Mouse (Mus musculus): Measurements from ENCODE around the gene Gpc3.
"Not testable (repeated sequence)": the region's sequence is repeated elsewhere in the genome, so short reads cannot be mapped to it uniquely, and the experiment has no call there.

Gpc3 gene

DNA sequence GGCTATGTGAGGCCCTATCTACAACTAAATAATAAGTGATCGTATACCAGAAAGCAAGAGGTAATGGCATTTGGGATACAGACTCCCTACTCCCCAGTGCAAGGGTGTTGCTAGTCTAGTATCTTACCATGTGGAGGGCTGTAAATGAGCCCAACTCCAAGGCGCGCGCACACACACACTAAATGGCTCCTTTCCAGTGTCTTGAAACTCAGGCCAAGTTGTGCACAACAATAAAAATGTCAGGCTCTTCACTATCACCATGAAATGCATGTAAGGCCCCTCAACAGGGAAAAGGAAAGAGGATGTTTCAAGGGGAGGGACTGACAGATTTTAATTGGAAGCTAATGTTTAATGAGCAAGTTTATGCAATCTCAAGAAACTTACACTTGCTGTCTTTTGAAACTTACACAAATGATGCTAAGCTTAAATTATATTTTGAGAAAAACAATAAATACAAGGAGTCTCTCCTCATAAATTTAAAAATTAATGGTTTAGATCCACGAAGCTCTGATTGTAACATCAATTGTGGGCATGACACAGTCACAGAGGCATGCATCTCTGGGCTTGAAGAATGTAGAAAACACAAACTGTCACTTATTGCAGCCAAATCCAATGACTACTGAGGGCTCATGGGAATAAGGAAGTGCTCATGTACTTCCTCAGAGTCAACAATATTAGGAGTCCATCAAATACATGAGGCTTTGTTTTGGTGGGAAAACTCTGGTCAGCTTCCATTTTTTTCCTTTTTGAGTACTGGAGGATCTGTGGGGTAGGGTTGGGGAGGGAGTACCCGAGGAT lies 332.4 kb downstream of the Gpc3 start:
- DNase-seq (ENCODE audit: inconsistent ontology term), result peak; percentile 38

DNA sequence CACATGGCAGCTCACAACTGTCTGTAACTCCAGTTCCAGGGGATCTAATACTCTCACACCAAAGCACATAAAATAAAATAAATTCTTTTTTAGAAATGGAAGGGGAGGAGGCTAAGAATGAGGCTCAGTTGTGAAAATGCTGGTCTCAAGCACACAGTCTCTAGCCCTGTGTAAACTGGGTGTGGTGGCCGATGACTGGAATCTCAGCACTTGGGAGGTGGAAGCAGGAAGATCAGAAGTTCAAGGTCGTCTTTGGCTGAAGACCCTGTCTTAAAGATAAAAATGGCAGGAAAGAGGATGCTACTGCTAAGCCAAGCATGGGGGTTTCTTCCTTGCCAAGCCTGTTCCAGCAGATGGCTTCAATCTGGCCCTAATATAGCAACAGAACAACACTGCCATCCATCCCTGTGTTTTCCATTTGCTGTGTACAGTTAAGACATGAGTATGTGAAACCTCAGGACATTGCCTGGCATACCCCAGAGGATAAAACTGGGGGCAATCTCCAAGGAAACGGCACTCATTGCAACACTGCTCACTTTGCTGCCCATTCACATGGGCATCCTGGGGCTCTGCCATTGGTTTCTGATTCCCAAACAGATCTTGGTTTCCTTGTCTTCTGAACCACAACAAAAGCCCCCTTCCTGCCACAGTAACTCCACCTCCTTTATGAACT lies 334.9 kb downstream of the Gpc3 start:
- no peak for DNase-seq (ENCODE audit: inconsistent ontology term)

DNA sequence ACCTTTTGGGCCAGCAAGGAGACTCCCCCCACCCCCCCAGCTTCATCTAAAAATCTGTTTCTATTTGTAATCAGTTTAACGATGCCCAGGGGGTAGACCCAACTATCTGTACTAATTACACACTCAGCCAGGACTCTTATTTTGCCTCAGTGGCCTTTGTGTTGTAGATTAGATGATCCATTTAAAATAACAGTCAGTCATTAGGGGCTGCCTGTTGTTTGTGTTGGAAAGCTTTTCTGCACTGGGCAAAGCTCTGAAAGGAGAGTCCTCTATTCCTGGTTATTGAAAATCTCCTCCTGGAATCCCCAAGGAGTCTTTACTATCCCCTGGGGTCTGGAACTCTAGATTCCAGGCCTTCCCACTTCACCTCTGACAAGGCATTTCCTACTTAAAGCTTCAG lies 336.2 kb downstream of the Gpc3 start:
- DNase-seq (ENCODE audit: inconsistent ontology term), result no peak

DNA sequence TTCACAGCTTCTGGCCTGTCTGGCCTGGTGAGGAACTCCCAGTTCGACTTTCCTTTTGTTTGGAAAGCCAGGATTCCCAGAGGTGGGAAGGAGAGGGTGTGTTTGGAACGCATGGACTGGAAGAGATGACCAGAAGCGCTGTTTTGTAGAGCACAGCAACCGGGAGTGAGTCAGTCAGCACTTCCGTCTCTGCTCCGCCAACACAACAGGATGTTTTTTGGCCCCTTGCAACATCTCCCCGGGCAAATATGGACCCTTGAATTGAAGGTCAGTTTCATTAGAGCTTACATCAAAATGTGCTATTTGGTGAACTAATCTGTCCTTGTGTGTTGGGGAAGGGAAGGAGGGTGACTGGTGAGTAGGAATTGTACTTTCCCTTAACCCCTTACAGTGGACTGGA lies 340.7 kb downstream of the Gpc3 start:
- DNase-seq (ENCODE audit: inconsistent ontology term), result no peak

DNA sequence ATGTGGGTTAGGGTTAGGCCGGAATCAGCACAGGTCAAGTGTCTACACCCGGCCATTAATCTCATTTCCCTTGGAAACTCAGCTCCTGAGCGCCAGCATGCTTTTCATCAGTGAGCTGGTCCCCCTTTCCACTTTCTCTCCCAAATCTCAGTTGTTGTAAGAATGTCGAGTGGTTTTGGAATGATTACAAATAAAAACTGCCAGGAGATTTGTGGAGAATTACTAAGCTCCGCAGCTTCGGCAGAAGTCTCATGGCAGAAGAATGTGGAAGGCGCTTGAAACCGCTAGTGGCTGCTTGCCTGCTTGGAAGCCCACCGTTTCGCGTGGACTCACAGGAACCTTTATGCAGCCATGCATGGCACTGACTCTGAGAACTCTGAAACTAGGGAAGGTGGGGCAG lies 351.8 kb downstream of the Gpc3 start:
- DNase-seq (ENCODE audit: inconsistent ontology term), result peak; percentile 70

DNA sequence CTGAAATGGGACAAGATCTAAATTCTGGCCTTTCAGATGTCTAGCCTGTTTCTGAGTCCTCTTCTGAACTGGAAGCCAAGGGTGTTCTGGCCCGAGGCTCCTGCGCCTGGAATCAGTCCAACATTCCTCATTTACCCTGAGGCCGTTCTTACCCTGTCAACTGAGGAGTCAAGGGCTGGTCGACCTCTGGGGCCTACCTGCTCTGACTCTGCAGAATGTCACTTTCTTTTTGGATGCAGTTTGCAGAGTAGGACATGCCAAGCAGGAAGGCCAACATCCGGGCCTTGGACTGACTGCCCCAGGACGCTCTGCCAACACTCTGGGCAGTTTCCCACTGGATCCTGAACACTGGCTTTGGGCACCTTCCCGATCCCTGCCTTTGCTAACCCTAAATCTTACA lies 352.2 kb downstream of the Gpc3 start:
- DNase-seq (ENCODE audit: inconsistent ontology term), result peak; percentile 24

DNA sequence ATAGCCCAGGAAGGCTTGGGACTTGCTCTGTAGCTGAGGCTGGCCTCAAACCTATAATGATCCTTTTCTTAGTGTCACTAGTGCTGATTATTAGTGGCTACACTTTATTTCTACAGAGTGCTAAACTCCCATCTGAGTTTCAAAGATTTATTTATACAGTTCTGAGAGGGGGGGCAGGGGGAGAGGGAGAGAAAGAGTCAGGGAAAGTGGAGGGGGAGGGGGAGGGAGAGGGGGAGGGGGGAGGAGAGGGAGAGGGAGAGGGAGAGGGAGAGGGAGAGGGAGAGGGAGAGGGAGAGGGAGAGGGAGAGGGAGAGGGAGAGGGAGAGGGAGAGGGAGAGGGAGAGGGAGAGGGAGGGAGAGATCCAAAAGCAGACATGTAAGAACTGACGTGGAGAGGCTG lies 354.0 kb downstream of the Gpc3 start:
- not testable (repeated sequence) for DNase-seq (ENCODE audit: inconsistent ontology term)

DNA sequence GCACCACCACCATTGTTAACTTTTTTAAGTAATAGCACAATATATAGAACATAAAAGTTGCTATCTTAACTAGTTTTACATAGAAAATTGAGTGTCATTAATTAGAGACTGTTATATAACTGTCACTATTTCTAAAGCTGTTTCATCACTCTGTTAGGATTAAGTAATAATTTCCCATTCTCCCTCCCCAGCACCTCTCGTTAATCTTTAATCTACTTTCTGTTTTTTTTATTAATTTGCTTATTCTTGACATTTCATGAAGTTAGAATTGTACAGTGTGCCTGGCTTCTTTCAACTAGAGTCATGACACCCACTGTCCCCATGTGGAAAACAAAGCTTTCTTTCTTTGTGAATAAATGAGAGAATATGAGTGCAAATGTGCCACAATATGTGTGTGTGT lies 359.2 kb downstream of the Gpc3 start:
- DNase-seq (ENCODE audit: inconsistent ontology term), result no peak

DNA sequence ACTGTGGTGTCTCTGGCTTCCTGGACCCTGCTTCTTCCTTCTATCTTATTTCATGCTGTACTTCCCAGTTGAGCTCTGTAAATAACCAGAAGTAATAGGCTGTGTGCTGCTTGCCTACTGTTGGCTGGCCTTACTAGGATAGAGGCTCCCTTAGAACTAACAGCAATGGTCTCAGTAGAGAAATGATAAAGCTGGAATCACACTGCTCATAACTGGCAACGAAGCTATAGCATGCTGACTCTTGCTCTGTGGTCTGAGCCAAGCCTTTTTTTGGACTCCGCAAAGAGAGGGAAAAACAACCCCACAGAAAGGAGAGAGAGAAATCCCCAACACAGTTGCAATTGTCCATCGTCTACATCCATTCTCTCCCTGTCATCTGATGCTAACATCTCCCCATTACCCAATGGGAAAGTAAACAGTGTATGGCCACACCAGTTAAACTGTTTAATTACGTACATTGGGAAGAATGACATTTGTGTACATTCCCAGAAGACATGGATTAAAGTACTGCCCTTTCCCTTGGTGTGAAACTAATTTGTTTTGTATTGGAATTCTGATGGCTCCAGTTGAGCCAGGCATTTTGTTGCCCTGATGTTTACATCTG lies 368.0 kb downstream of the Gpc3 start:
- DNase-seq (ENCODE audit: inconsistent ontology term), result no peak

DNA sequence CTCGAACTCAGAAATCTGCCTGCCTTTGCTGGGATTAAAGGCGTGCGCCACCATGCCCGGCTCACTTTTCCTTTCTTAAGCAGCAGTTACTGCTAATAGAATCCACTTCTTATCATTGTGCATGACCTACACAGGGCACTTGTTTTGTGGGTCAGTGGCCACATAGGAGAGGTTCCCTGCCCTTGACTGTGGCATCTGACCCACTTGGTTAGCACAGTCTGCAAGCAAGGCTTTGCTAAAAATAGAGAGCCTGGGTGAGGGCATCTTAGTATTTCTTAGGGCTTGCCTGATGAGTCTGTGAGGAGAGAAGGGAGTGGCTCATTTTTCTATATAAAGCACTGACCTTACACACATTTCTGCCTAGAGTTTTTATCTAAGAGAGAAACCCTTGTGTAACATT lies 376.3 kb downstream of the Gpc3 start:
- no peak for DNase-seq (ENCODE audit: inconsistent ontology term)

DNA sequence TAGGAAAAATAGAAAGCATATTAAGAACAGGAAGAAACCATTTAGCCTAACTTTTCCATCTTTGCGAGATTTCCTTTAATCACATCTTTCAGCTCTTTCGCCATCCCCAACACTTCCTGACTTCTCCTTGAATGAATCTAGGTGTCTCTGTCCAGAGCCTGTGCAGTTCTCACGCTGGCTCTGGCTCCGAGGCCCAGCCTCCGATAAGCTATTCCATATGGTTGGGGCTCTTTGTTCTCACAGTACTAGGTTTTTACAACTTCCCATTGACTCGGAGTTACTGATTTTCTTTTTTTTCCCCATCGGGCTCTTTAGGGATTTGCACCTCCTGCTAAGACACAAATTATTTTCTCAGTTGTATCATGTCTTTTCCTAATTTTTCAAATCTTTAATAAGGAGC lies 381.8 kb downstream of the Gpc3 start:
- no peak for DNase-seq (ENCODE audit: inconsistent ontology term)

DNA sequence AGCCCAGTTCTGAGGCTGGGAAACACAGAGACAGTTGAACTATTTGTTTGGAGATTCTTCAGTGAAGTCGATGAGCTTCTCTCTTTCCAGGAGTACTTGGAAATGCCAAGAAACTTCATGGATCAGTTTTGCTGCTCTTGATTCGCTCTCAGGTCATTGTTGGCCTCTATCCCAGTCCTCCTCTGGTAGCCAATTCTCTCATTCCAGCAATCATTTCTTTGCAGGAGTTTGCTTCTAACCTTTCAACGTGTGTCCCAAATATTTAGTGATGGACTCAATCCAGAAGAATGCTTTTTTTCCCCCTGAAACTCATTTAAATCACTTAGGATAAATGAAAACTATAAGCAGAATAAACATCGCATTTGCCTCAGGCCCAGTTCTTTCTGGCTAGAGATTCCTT lies 383.0 kb downstream of the Gpc3 start:
- DNase-seq (ENCODE audit: inconsistent ontology term), result no peak
